Mouse (Mus musculus): ENCODE measurements at regions not wholly inside any gene's neighbourhood (a gene's known extent, or its start where the extent isn't known, plus 50 kb on each side); places are given as distances from the start of the nearest gene placed in this dataset.

- Histone ChIP-seq H3K27ac (no peak overlapping the region), H3K9me3 (no peaks in the 10 kb centered on the region), H3K9ac (no peak overlapping the region), H3K4me1 (replicated peaks) (no peaks in the 10 kb centered on the region), H3K4me3 (replicated peaks) (no peak overlapping the region), H3K36me3 (no peaks in the 10 kb centered on the region), H3K27me3 (replicated peaks) (no peaks in the 10 kb centered on the region), H3K4me2 (replicated peaks) (no peak overlapping the region)
- ATAC-seq = no peak
- WGBS = 61% methylated on average over 5 of the region's 5 CpGs
These were observed 167.3 kb upstream of the Npy start for GRCm38 (mm10) chr6:49655241-49655640.

- Histone ChIP-seq H3K4me1 (replicated peaks) (no peaks in the 10 kb centered on the region), H3K4me3 (replicated peaks) (no peak overlapping the region), H3K36me3 (no peaks in the 10 kb centered on the region), H3K27me3 (replicated peaks) (no peaks in the 10 kb centered on the region), H3K9ac (no peak overlapping the region), H3K27ac (0 out of 2 replicates have a peak overlapping the region, but pooled peaks have one; percentile 36), H3K4me2 (replicated peaks) (no peak overlapping the region), H3K9me3 (no peaks in the 10 kb centered on the region)
- 58% methylated on average over 13 of the region's 13 CpGs for WGBS
- ATAC-seq = peak; percentile 95
These were observed 165.9 kb upstream of the Npy start for GRCm38 (mm10) chr6:49656359-49657280.

- WGBS = 72% methylated on average over 9 of the region's 9 CpGs
- Histone ChIP-seq H3K4me1 (replicated peaks) (no peaks in the 10 kb centered on the region), H3K36me3 (no peaks in the 10 kb centered on the region), H3K4me3 (replicated peaks) (no peak overlapping the region), H3K4me2 (replicated peaks) (no peak overlapping the region), H3K27me3 (replicated peaks) (no peaks in the 10 kb centered on the region), H3K27ac (no peak overlapping the region), H3K9ac (no peak overlapping the region), H3K9me3 (no peaks in the 10 kb centered on the region)
- no peak for ATAC-seq
These were observed 164.5 kb upstream of the Npy start for GRCm38 (mm10) chr6:49657988-49658387.

- H3K9me3 ChIP-seq = no peaks in the 10 kb centered on the region
- no peak overlapping the region for H3K4me2 ChIP-seq (replicated peaks)
- H3K9ac ChIP-seq = no peak overlapping the region
- H3K36me3 ChIP-seq = no peaks in the 10 kb centered on the region
- WGBS = 84% methylated on average over 5 of the region's 5 CpGs
- no peaks in the 10 kb centered on the region for H3K27me3 ChIP-seq (replicated peaks)
- no peak for ATAC-seq
- no peak overlapping the region for H3K27ac ChIP-seq
- H3K4me1 ChIP-seq (replicated peaks) = no peaks in the 10 kb centered on the region
- no peak overlapping the region for H3K4me3 ChIP-seq (replicated peaks)
These were observed 151.5 kb upstream of the Npy start for GRCm38 (mm10) chr6:49670991-49671390.

DNA sequence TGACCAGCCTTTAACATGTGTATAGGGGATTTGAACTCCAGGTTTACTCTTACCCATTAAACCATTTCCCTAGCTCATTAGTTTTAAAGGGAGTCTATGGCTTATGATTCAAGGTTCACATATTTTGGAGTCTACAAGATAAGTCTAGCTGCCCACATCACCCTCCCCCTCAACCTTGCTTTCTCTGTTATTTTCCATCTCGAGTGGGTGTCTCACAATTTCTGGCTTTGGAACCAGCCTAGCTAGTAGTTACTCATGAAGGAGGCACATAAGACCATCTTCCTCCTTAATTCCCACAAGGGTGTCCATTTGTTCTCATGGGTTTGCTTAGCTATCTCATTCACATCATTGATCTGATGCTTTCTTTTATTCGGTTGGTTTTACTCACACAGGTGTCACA, 150.6 kb upstream of the Npy start:
- Histone ChIP-seq H3K4me3 (replicated peaks) (no peak overlapping the region), H3K4me2 (replicated peaks) (no peak overlapping the region), H3K27me3 (replicated peaks) (no peaks in the 10 kb centered on the region), H3K9ac (no peak overlapping the region), H3K27ac (no peak overlapping the region), H3K36me3 (no peaks in the 10 kb centered on the region), H3K4me1 (replicated peaks) (no peaks in the 10 kb centered on the region), H3K9me3 (no peaks in the 10 kb centered on the region)
- no peak for ATAC-seq
- WGBS = 85% methylated on average over 2 of the region's 2 CpGs

- ATAC-seq = no peak
- WGBS = 68% methylated on average over 4 of the region's 4 CpGs
These were observed 135.7 kb upstream of the Npy start for GRCm38 (mm10) chr6:49686776-49687175.

GRCm38 (mm10) chr6:49692032-49692539, 130.4 kb upstream of the Npy start:
- WGBS = 37% methylated on average over 6 of the region's 6 CpGs
- Histone ChIP-seq H3K9ac (no peak overlapping the region), H3K36me3 (no peaks in the 10 kb centered on the region), H3K4me2 (replicated peaks) (no peak overlapping the region), H3K27me3 (replicated peaks) (no peaks in the 10 kb centered on the region), H3K4me3 (replicated peaks) (no peak overlapping the region), H3K27ac (no peak overlapping the region), H3K4me1 (replicated peaks) (no peaks in the 10 kb centered on the region), H3K9me3 (no peaks in the 10 kb centered on the region)
- ATAC-seq = no peak

More at GRCm38 (mm10) chr6:49686776-49687175, 135.7 kb upstream of the Npy start:
- H3K9me3 ChIP-seq = no peaks in the 10 kb centered on the region
- H3K27me3 ChIP-seq (replicated peaks) = no peaks in the 10 kb centered on the region
- no peak overlapping the region for H3K4me3 ChIP-seq (replicated peaks)
- H3K4me2 ChIP-seq (replicated peaks) = no peak overlapping the region
- no peak overlapping the region for H3K9ac ChIP-seq
- H3K4me1 ChIP-seq (replicated peaks) = no peaks in the 10 kb centered on the region
- H3K36me3 ChIP-seq = no peaks in the 10 kb centered on the region
- no peak overlapping the region for H3K27ac ChIP-seq

DNA sequence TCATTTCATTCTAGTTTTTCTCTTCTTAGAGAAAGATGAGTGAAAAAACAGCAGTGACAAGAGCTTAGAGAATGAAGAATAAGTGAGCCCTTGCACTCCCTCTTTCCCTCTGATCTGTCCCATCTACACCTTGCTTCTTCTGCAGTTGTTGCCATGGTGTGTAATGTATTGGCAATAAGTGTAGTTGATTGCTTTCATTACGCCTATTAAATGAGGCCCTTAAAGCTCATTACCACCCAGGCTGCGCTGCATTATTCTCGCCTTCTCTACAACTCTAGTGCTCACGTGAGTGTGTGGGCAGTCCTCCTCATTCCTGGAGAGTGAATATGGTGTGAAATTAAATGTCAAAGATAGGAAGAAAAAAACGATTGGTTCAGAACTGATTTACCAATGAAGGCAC, 127.7 kb upstream of the Npy start:
- Histone ChIP-seq H3K4me2 (replicated peaks) (no peak overlapping the region), H3K36me3 (no peaks in the 10 kb centered on the region), H3K27me3 (replicated peaks) (no peaks in the 10 kb centered on the region), H3K4me3 (replicated peaks) (no peak overlapping the region), H3K4me1 (replicated peaks) (no peaks in the 10 kb centered on the region), H3K9me3 (no peaks in the 10 kb centered on the region), H3K27ac (no peak overlapping the region), H3K9ac (no peak overlapping the region)
- 78% methylated on average over 5 of the region's 5 CpGs for WGBS
- ATAC-seq = no peak

DNA sequence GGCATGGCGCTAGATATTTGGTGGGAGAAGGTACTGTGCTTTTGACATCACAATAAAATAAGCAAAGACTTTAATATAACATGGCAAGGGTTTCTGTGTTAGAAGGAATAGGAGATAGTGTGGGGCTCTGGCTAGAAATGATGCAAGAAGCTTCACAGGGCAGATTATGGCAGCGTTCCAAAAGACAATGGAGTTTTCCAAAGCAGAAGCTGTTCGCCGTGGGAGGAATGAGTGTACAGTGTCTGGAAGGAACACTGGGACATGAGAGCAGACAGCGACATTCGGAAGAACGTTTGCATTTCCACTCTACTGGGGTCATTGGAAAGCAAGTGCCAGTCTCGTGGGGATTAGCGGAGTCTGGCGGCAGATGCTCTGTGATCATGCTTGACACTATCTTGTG, 125.5 kb upstream of the Npy start:
- Histone ChIP-seq H3K27ac (no peak overlapping the region), H3K36me3 (no peaks in the 10 kb centered on the region), H3K4me2 (replicated peaks) (no peak overlapping the region), H3K4me1 (replicated peaks) (no peaks in the 10 kb centered on the region), H3K9me3 (no peaks in the 10 kb centered on the region), H3K4me3 (replicated peaks) (no peak overlapping the region), H3K27me3 (replicated peaks) (no peaks in the 10 kb centered on the region), H3K9ac (no peak overlapping the region)
- WGBS = 79% methylated on average over 10 of the region's 10 CpGs
- no peak for ATAC-seq

GRCm38 (mm10) chr6:49701453-49701852, 121.1 kb upstream of the Npy start:
- ATAC-seq = no peak
- Histone ChIP-seq H3K27ac (no peak overlapping the region), H3K9ac (no peak overlapping the region), H3K27me3 (replicated peaks) (no peaks in the 10 kb centered on the region), H3K4me2 (replicated peaks) (no peak overlapping the region), H3K4me1 (replicated peaks) (no peaks in the 10 kb centered on the region), H3K36me3 (no peaks in the 10 kb centered on the region), H3K4me3 (replicated peaks) (no peak overlapping the region), H3K9me3 (no peaks in the 10 kb centered on the region)
- WGBS = 85% methylated on average over 7 of the region's 7 CpGs

- Histone ChIP-seq H3K9ac (no peak overlapping the region), H3K27me3 (replicated peaks) (no peaks in the 10 kb centered on the region), H3K4me3 (replicated peaks) (no peak overlapping the region), H3K27ac (no peak overlapping the region), H3K4me2 (replicated peaks) (no peak overlapping the region), H3K4me1 (replicated peaks) (no peaks in the 10 kb centered on the region), H3K9me3 (no peaks in the 10 kb centered on the region), H3K36me3 (no peaks in the 10 kb centered on the region)
- 92% methylated on average over 1 of the region's 1 CpGs for WGBS
- no peak for ATAC-seq
These were observed 109.5 kb upstream of the Npy start for GRCm38 (mm10) chr6:49712980-49713379.

DNA sequence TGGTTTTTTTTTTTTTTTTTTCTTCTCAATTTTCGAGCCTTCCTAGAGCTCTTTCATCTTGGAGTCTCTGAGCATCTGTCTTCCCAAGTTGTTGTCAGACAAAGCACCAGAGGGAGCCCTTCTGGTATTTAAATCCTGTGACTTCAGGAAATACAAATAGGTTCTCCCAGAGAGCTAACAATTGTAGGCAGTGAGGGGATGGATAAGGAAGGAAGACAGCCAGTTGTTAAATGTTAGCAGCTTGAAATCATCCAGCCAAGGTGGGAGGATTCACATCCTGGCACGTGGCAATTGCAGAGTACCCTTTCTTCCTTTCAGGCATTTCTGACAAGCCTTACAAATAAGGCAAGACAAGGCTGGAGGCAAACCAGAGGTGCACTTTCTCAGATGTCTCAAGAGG, 106.0 kb upstream of the Npy start:
- ATAC-seq = no peak
- H3K9ac ChIP-seq = no peak overlapping the region
- H3K4me2 ChIP-seq (replicated peaks) = no peak overlapping the region
- no peak overlapping the region for H3K4me3 ChIP-seq (replicated peaks)
- no peaks in the 10 kb centered on the region for H3K27me3 ChIP-seq (replicated peaks)
- H3K36me3 ChIP-seq = no peaks in the 10 kb centered on the region
- H3K9me3 ChIP-seq = no peaks in the 10 kb centered on the region
- H3K4me1 ChIP-seq (replicated peaks) = no peaks in the 10 kb centered on the region
- no peak overlapping the region for H3K27ac ChIP-seq
- WGBS = 0% methylated on average over 2 of the region's 2 CpGs

DNA sequence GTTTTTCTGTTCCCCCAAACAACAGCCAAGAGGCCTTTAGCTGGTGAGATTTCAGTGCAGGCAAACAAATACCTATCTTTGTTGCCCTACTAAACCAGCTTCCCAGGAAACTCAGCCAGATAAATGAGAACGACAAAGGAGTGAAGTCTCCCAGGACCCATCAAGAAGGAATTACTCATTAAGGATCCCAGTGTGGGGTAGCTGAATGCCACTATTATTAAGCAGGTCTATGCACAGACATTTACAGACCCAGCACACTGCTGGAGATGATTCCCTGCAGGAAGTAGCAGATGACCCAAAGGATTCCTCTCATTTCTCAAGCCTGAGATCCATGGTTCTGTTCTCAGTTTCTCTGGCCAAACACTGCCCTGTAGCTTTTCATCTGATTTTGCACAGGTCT, 105.6 kb upstream of the Npy start:
- Histone ChIP-seq H3K36me3 (no peaks in the 10 kb centered on the region), H3K27me3 (replicated peaks) (no peaks in the 10 kb centered on the region), H3K4me3 (replicated peaks) (no peak overlapping the region), H3K9ac (no peak overlapping the region), H3K9me3 (no peaks in the 10 kb centered on the region), H3K4me2 (replicated peaks) (no peak overlapping the region), H3K27ac (no peak overlapping the region), H3K4me1 (replicated peaks) (no peaks in the 10 kb centered on the region)
- no peak for ATAC-seq
- 23% methylated on average over 1 of the region's 1 CpGs for WGBS
